Mouse (Mus musculus) ES-Bruce4 (cell line): ENCODE results near the gene Ptprm.

ENCODE experiments used
- CTCF ChIP-seq: IDR thresholded peaks from one replicate; pipeline ENCODE4 v1.8.1; 2011; ENCODE audit warnings: low read depth, low read length
- EP300 ChIP-seq: IDR thresholded peaks from 2 replicates; pipeline ENCODE4 v1.6.1; 2011; ENCODE audit warnings: low read depth, low read length; ENCODE audit not compliant: insufficient read depth
- POLR2A ChIP-seq: IDR thresholded peaks from one replicate; pipeline ENCODE4 v1.8.1; 2011; ENCODE audit warnings: low read length; ENCODE audit not compliant: insufficient read depth

GRCm38 (mm10) chr17:66712456-66713205, 641.6 kb downstream of the Ptprm start:
- TF ChIP-seq POLR2A (no peak), CTCF (no peak), EP300 (no peak)
